Mouse (Mus musculus) embryonic fibroblast, embryonic 13.5 days (primary cell): Measurements from ENCODE around the gene Pfkp.

Experiments used
- CTCF ChIP-seq: IDR thresholded peaks from 2 replicates; pipeline ENCODE4 v1.5.1; 2011; ENCODE audit warnings: mild to moderate bottlenecking, control low read depth, low read length, moderate library complexity, borderline replicate concordance; ENCODE audit not compliant: insufficient read depth
- POLR2A ChIP-seq: IDR thresholded peaks from 2 replicates; pipeline ENCODE4 v1.6.1; 2011; ENCODE audit warnings: low read depth, mild to moderate bottlenecking, control low read depth, low read length, moderate library complexity

GRCm38 (mm10) chr13:6646674-6647066, 1.9 kb downstream of the Pfkp start:
- TF ChIP-seq CTCF (no peak), POLR2A (no peak)
